Mouse (Mus musculus) heart, postnatal 14 days (tissue): ENCODE measurements around the gene Cybb. TPM values are rescaled to one million over a fixed set of nuclear protein-coding genes. Genes with fewer than 3 reads are reported as not detected.

ENCODE experiments used
- total RNA-seq, 2 experiments: library from RNA; stranded (reverse); gene quantifications; 2 replicates each; pipeline ENCODE4 v1.2.3; 2021

Gene Cybb
- total RNA-seq, 2 experiments from 2014 or later = 5.9 to 6.9 TPM

Other genes with a start within 250 kb of the Cybb start
- not detected for gene Gm14862, start 230.9 kb downstream of the Cybb start, total RNA-seq
- 1 to 10 TPM; 4.1 to 6.1 TPM for gene Xk, start 215.0 kb downstream of the Cybb start, total RNA-seq
- under 1 TPM in 1 of 2 experiments, not detected in 1; 0.76 TPM for gene H2al1m, start 204.0 kb downstream of the Cybb start, total RNA-seq
- not detected for gene H2al1k, start 137.1 kb downstream of the Cybb start, total RNA-seq
- not detected for gene H2al1o, start 84.6 kb upstream of the Cybb start, total RNA-seq
- 10 to 100 TPM; 49.8 to 55.2 TPM for gene Dynlt3, start 175.2 kb upstream of the Cybb start, total RNA-seq